Mouse (Mus musculus) cerebellum, adult 2 months (tissue): Measurements from ENCODE around the gene Nrp1.

Experiments used
- CTCF ChIP-seq: fragments of 200-500 bp; IDR thresholded peaks from 2 replicates; pipeline ENCODE4 v1.5.1; 2011; ENCODE audit warnings: low read depth, mild to moderate bottlenecking, control low read depth, low read length, moderate library complexity, borderline replicate concordance; ENCODE audit not compliant: insufficient read depth
- POLR2A ChIP-seq: fragments of 200-500 bp; IDR thresholded peaks from 2 replicates; pipeline ENCODE4 v1.6.1; 2011; ENCODE audit warnings: low read length, control low read depth, borderline replicate concordance; ENCODE audit not compliant: insufficient read depth

GRCm38 (mm10) chr8:128447320-128447719 is 88.9 kb downstream of the Nrp1 start:
- TF ChIP-seq POLR2A, result no peak
- TF ChIP-seq CTCF, result no peak
